Mouse (Mus musculus) heart, adult 2 months (tissue): ENCODE data around the gene Fbxo42. TPM values are rescaled to one million over a fixed set of nuclear protein-coding genes. Genes with fewer than 3 reads are reported as not detected.
A peak's percentile ranks its signal among the peaks of the same experiment; 100 is the strongest.

Source experiments
- DNase-seq, 2 experiments: peaks; one replicate each; pipeline ENCODE4 v3.0.0; 2021
- H3K27ac ChIP-seq: fragments of 200-600 bp; 2 replicates; pipeline ENCODE4 v1.8.1; 2022
- H3K27me3 ChIP-seq: fragments of 200-500 bp; 2 replicates; pipeline ENCODE4 v1.6.1; 2012; ENCODE audit warnings: mild to moderate bottlenecking, low read length, inconsistent platforms, mixed read lengths; ENCODE audit not compliant: control insufficient read depth, insufficient read depth
- H3K36me3 ChIP-seq: fragments of 200-500 bp; 2 replicates; pipeline ENCODE4 v1.6.1; 2012; ENCODE audit warnings: low read length, inconsistent platforms; ENCODE audit not compliant: control insufficient read depth, insufficient read depth
- H3K4me1 ChIP-seq: fragments of 200-500 bp; 2 replicates; pipeline ENCODE4 v1.6.1; 2011; ENCODE audit warnings: low read length; ENCODE audit not compliant: control insufficient read depth, insufficient read depth
- H3K4me3 ChIP-seq: fragments of 200-600 bp; 2 replicates; pipeline ENCODE4 v1.8.1; 2022
- H3K79me2 ChIP-seq: fragments of 200-500 bp; replicated peaks from 2 replicates; pipeline ENCODE4 v1.6.1; 2012; ENCODE audit warnings: mild to moderate bottlenecking, inconsistent platforms, low read length, moderate library complexity, mixed read lengths; ENCODE audit not compliant: control insufficient read depth, insufficient read depth
- H3K9ac ChIP-seq: fragments of 200-500 bp; 2 replicates; pipeline ENCODE4 v1.6.1; 2012; ENCODE audit warnings: low read depth, mild to moderate bottlenecking, control low read depth, inconsistent platforms, low read length, mixed read lengths
- CTCF ChIP-seq: fragments of 200-600 bp; IDR thresholded peaks from 2 replicates; pipeline ENCODE4 v1.8.1; 2022; ENCODE audit warnings: antibody characterized with exemption, mild to moderate bottlenecking, moderate library complexity
- EP300 ChIP-seq: fragments of 200-500 bp; IDR thresholded peaks from 2 replicates; pipeline ENCODE4 v1.6.1; 2011; ENCODE audit warnings: low read depth, low read length, control low read depth; ENCODE audit not compliant: insufficient read depth
- POLR2A ChIP-seq: fragments of 200-500 bp; IDR thresholded peaks from 2 replicates; pipeline ENCODE4 v1.6.1; 2011; ENCODE audit warnings: mild to moderate bottlenecking, low read depth, low read length, control low read depth; ENCODE audit not compliant: insufficient read depth
- WGBS: fragments of 180-500 bp; shearing (Covaris S2); methylation state at CpG from one replicate; pipeline ENCODE4 v1.1.7; 2018; 5-methylcytosine and 5-hydroxymethylcytosine counted together
- intact Hi-C: fragments of 180-260 bp; cut with DNase I; formaldehyde crosslinking; loops from one replicate; pipeline ENCODE4 v1.15.1; 2025
- polyA plus RNA-seq: library from polyadenylated mRNA; depleted of rRNA; stranded (reverse); fragments of >200 nt; gene quantifications from 2 replicates; pipeline ENCODE4 v1.2.3, GENCODE M21; 2012
- total RNA-seq, 2 experiments: library from RNA; stranded (reverse); gene quantifications; 2 replicates each; pipeline ENCODE4 v1.2.3; 2021

The Fbxo42 gene
- total and polyA plus RNA-seq, 3 experiments: 7.6 to 11.3 (median 9.0) TPM

DNA sequence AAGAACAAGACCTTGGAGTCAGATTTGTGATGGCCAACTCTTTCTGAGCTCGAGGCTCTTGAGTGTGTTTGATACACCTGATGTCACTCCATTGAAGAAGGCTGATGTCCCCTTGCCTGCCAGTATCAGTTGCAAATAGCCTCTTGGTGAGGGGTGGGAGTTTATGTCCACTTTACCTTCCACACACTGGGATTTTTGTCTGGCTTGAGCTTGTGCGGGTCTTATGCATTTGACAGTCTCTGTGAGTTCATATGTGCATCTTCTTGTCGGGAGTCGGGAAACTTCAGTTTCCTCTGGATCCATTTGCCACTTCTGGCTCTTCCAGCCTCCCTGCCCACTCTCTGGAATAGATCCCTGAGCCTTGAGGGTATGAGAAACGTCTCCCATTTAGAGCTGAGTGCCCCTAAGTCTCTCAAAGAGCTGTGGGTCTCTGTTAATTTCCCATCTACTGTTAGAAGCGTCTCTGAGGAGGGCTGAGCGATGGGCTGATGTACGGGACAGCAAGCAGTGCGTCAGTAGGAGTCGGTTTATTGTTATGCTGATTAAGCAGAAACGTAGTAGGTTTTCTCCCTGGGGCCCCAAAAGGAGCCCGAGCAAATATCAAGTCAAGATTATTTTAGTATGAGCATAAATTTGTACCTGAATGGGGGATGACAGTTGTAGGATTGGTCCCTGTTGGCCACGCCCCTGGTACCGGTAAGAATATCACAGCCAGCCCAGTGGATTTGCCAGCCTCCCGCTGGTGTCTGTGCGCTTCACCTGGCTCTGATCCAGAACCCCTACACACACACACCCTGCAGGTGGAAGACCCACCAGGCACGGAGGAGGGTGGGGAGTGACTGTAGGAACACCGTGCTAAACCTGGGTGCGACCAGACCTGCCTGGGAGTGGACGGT lies 91.0 kb downstream of the Fbxo42 start:
- peak overlapping the region; percentile 57; the same call in 1 of the 2 replicates for H3K27ac ChIP-seq
- H3K4me3 ChIP-seq: peak overlapping the region; percentile 47
- WGBS: 11% methylated on average over 20 of the region's 20 CpGs
- intact Hi-C loops: no loop called here
- H3K36me3 ChIP-seq: no peaks in the 10 kb centered on the region
- no peaks in the 10 kb centered on the region for H3K27me3 ChIP-seq
- H3K4me1 ChIP-seq: peaks cover 8% of the 10 kb centered on the region
- no peak for TF ChIP-seq CTCF
- no peak for TF ChIP-seq POLR2A
- TF ChIP-seq EP300: no peak
- peak overlapping the region; percentile 74 for H3K9ac ChIP-seq
- no peaks in the 10 kb centered on the region for H3K79me2 ChIP-seq
- peak in 1 of 2 experiments; percentile 26 for DNase-seq

GRCm38 (mm10) chr4:141239388-141240125 lies 91.8 kb downstream of the Fbxo42 start, which contains the start of gene Arhgef19:
Gene Arhgef19, plus strand, starts transcription at chr4:141239499.
- peak within 1 kb of the TSS; percentile 47 for H3K4me3 ChIP-seq
- intact Hi-C loops: no loop called here
- 1% methylated on average over 31 of the region's 31 CpGs for WGBS
- H3K9ac ChIP-seq: peak within 1 kb of the TSS; percentile 74
- H3K27ac ChIP-seq: peak within 1 kb of the TSS; percentile 79
- H3K36me3 ChIP-seq: no peaks in the 10 kb centered on the region
- H3K79me2 ChIP-seq: no peaks in the 10 kb centered on the region
- peak; percentile 90 to 92 for DNase-seq
- peaks cover 8% of the 10 kb centered on the region for H3K4me1 ChIP-seq
- no peaks in the 10 kb centered on the region for H3K27me3 ChIP-seq
- TF ChIP-seq POLR2A (peak; percentile 86), CTCF (no peak)

DNA sequence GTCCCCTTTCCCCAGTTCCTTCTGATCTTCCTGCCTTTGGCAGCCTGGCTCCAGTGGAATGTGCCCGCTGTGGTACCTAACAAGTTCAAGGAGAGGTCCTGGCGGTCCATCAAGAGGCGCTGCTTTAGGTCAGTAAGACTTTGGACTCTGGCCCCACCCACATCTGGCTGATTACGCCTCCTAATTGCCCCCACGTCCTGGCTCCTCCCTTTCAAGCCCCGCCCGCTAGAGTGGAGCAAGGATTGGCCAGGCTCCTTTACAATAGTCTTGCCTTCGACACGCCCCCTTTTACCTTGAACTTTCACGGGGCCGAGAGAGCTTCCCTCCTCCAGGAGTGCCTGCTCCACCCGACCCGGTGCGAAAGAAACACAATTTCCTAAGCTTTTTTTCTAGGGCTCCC lies 92.9 kb downstream of the Fbxo42 start:
- Histone ChIP-seq H3K79me2 (no peaks in the 10 kb centered on the region), H3K4me1 (peaks cover 8% of the 10 kb centered on the region), H3K27me3 (no peaks in the 10 kb centered on the region), H3K27ac (no peak overlapping the region; the same call in 1 of the 2 replicates), H3K4me3 (no peak overlapping the region), H3K9ac (no peak overlapping the region), H3K36me3 (no peaks in the 10 kb centered on the region)
- intact Hi-C loops: no loop called here
- TF ChIP-seq CTCF (no peak), EP300 (no peak), POLR2A (no peak)
- WGBS: 12% methylated on average over 14 of the region's 14 CpGs
- peak in 1 of 2 experiments; percentile 46 for DNase-seq

GRCm38 (mm10) chr4:141241861-141242260 lies 94.1 kb downstream of the Fbxo42 start:
- Histone ChIP-seq H3K4me3 (no peak overlapping the region), H3K9ac (no peak overlapping the region), H3K79me2 (no peaks in the 10 kb centered on the region), H3K27me3 (no peaks in the 10 kb centered on the region), H3K27ac (no peak overlapping the region), H3K36me3 (no peaks in the 10 kb centered on the region), H3K4me1 (peaks cover 8% of the 10 kb centered on the region)
- intact Hi-C loops: no loop called here
- TF ChIP-seq EP300: no peak
- no peak for TF ChIP-seq POLR2A
- no peak for TF ChIP-seq CTCF
- WGBS: 50% methylated on average over 15 of the region's 15 CpGs
- DNase-seq: peak in 1 of 2 experiments; percentile 3

DNA sequence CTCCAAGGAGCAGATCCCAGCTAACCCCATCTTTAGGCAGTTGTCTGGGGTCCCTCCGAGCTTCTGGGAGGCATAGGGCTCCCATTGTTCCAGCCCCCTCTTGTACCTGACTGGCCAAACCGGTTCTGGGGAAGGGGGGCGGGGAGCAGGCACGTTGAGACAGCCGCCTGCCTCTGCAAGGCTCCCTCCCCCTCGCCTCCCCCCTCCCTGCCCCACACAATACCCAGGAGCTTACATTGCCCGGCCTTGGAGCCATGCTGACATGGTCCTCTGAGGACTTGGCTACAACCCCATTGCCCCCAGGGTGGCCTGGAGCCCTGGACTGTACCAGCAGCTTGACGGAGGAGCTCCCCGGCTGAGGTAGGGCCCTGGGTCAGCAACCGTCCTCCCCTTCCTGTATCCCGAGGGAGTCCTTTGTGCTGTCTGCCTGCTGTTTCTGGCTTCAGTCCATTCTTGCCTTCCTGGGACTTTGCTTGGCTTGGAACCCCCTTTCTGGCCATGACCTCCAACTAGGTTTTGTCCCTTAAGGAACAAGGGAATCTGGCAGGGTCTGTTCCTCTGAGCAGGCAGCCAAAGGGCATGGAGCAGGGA lies 95.0 kb downstream of the Fbxo42 start:
- DNase-seq: peak in 1 of 2 experiments; percentile 59
- TF ChIP-seq EP300 (0 out of 2 replicates have a peak, but pooled peaks have one; percentile 28), POLR2A (no peak)
- H3K79me2 ChIP-seq: no peaks in the 10 kb centered on the region
- H3K4me1 ChIP-seq: peaks cover 7% of the 10 kb centered on the region
- intact Hi-C loops: no loop called here
- WGBS: 12% methylated on average over 11 of the region's 11 CpGs
- H3K36me3 ChIP-seq: no peaks in the 10 kb centered on the region
- H3K4me3 ChIP-seq: no peak overlapping the region
- no peak overlapping the region; the same call in 1 of the 2 replicates for H3K27ac ChIP-seq
- H3K27me3 ChIP-seq: no peaks in the 10 kb centered on the region
- 0 out of 2 replicates have a peak overlapping the region, but pooled peaks have one; percentile 17 for H3K9ac ChIP-seq
